Mouse (Mus musculus) large intestine, adult 2 months (tissue): ENCODE measurements around the gene Map7d1. TPM values are rescaled to one million over a fixed set of nuclear protein-coding genes. Genes with fewer than 3 reads are reported as not detected.

Experiments used
- DNase-seq: peaks from one replicate; pipeline ENCODE4 v3.0.0-alpha.2; 2012; ENCODE audit warnings: low read depth, low spot score
- WGBS: fragments of 180-500 bp; shearing (Covaris S2); methylation state at CpG from one replicate; pipeline ENCODE4 v1.1.7; 2018; 5-methylcytosine and 5-hydroxymethylcytosine counted together
- polyA plus RNA-seq: library from polyadenylated mRNA; depleted of rRNA; stranded (reverse); fragments of >200 nt; gene quantifications from 2 replicates; pipeline ENCODE4 v1.2.3, GENCODE M21; 2012

Gene Map7d1
- polyA plus RNA-seq, 1 experiment = 26.5 TPM

DNA sequence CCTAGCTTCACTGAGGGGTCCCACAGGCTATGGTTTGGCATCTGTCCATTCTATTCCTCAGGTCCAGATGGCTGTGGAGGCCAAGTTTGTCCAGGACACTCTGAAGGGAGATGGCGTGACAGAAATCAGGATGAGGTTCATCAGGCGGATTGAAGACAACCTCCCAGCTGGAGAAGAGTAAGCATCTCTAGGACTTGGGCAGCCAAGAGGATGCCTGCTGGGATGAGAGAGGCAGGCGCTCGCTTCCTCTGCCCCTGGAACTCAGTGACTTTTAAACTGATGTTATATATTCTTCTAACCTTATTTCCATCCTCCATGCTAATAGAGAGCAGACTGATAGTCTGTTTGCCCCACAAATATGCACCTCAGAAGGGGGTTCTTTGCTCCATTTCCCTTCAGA, 18.9 kb upstream of the Map7d1 start:
- WGBS = 93% methylated on average over 4 of the region's 4 CpGs
- DNase-seq = no peak

- DNase-seq = no peak
- 88% methylated on average over 13 of the region's 13 CpGs for WGBS
These were observed 17.6 kb upstream of the Map7d1 start for GRCm38 (mm10) chr4:126273753-126274152.

GRCm38 (mm10) chr4:126269292-126269691, 13.1 kb upstream of the Map7d1 start:
- WGBS = 64% methylated on average over 3 of the region's 3 CpGs
- no peak for DNase-seq

DNA sequence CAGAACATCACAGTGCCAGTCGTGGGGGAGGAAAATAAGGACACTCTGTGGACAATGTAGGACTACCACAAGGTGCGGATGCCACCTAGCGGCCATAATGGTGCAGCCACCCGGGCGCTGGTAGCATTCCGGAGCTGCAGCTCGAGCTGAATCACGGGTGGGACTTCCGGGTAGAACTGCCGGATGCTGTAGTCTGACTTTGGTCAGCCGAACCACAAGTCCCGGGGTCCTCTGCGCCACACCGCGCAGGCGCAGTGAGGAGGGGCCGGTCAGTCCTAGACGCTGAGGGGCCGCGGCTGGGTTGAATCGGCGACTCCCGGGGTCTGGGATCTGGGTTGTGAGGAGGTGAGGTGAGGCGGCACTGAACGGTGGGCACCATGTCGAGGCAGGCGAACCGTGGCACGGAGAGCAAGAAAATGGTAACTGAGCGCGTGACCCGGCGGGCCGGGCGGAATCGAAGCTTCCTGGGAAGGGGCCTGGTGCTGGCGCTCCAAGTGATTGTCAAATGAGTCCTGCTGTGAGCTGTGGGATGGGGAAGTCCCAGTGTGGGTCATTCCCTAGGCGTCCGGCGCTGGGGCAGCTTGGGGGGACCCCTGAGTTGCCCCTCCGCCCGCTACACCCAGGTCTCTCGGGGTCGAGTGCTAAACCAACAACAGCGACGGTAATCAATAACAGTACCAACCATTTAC, 6.1 kb upstream of the Map7d1 start, which contains the start of gene Trappc3:
Gene Trappc3 (plus strand): TSS at position 207 of the 689 bp plus-strand sequence.
- under 1% methylated on average over 46 of the region's 46 CpGs for WGBS
- peak; percentile 93 for DNase-seq

- WGBS = 30% methylated on average over 7 of the region's 7 CpGs
- no peak for DNase-seq
These were observed 5.5 kb upstream of the Map7d1 start for GRCm38 (mm10) chr4:126261675-126262074.

GRCm38 (mm10) chr4:126261266-126261665, 5.1 kb upstream of the Map7d1 start:
- DNase-seq = no peak
- 64% methylated on average over 6 of the region's 6 CpGs for WGBS

- 8% methylated on average over 10 of the region's 10 CpGs for WGBS
- no peak for DNase-seq
These were observed 4.5 kb upstream of the Map7d1 start for GRCm38 (mm10) chr4:126260520-126261201.

DNA sequence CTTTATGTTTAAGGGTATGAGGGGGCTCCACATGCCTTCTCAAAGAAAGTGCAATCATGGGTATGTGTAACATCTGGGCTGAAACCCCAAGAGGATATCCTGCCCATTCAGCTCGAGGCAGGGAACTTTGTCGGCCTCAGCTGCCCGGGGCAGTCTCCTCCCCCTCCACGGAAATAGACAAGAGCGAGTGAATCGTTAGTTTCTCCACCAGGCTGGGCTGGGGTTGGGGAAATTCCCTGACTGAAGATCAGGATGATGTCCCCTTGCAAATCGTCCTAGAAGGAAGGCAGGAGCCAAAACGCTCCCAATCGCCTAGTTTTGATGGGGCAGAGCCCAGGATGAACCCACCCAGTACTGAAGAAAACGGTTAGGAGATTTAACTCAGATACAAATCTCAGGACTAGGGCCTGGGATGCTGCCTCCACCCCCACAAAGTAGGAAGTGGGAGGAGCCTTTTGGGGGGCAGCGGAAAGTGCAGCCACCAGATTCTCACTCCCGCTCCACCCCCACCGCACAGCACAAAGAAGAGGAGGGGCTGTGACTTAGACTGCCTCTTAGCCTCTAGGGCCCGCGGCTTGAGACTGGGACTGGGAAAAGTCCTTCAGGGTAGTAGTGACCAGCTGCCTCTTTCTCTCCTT, 3.5 kb upstream of the Map7d1 start:
- DNase-seq = no peak
- WGBS = 15% methylated on average over 15 of the region's 15 CpGs

- no peak for DNase-seq
- WGBS = 32% methylated on average over 3 of the region's 3 CpGs
These were observed 2.9 kb upstream of the Map7d1 start for GRCm38 (mm10) chr4:126259063-126259462.

- WGBS = 18% methylated on average over 26 of the region's 26 CpGs
- no peak for DNase-seq
These were observed 1.1 kb upstream of the Map7d1 start for GRCm38 (mm10) chr4:126256967-126257881.

GRCm38 (mm10) chr4:126255113-126256001, 786 bp downstream of the Map7d1 start:
- WGBS = 5% methylated on average over 50 of the region's 50 CpGs
- DNase-seq = no peak

- DNase-seq = no peak
These were observed 1.6 kb downstream of the Map7d1 start for GRCm38 (mm10) chr4:126254315-126255112.

DNA sequence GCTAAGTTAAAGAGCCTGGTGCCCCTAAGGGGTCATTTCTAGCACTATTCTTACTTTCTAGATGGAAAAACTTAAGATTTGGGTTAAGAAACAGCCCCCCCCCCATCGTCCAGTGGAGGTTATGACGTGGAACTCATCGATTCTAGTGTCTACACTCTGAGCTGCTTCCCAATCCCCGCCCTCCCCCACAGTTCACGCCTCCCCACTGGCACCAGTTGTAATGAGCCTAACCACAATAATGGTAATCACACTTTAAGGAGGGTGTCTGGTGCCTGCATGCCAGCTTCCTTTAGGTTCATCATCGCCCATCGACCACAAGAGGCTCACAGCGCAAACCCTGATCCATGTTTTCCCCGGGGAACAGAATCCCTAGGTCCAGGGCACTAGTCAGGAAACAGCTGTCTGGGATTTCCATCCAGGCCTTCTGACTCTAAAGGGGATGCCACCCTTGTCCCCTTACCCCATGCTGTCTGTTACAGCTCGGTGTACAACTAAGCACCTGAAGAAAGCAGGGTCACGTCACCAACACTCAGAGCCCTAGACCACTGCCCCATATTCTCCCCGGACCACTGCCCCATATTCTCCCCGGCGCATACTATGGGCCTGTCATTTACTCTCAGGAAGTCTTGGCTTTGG, 2.4 kb downstream of the Map7d1 start:
- WGBS = 63% methylated on average over 14 of the region's 14 CpGs

More at GRCm38 (mm10) chr4:126254315-126255112, 1.6 kb downstream of the Map7d1 start:
- 48% methylated on average over 9 of the region's 9 CpGs for WGBS

GRCm38 (mm10) chr4:126252411-126253237, 3.5 kb downstream of the Map7d1 start:
- DNase-seq = no peak
- WGBS = 84% methylated on average over 17 of the region's 17 CpGs

More for the DNA sequence above, 2.4 kb downstream of the Map7d1 start:
- no peak for DNase-seq

GRCm38 (mm10) chr4:126251655-126252254, 4.4 kb downstream of the Map7d1 start:
- 64% methylated on average over 11 of the region's 11 CpGs for WGBS
- no peak for DNase-seq

DNA sequence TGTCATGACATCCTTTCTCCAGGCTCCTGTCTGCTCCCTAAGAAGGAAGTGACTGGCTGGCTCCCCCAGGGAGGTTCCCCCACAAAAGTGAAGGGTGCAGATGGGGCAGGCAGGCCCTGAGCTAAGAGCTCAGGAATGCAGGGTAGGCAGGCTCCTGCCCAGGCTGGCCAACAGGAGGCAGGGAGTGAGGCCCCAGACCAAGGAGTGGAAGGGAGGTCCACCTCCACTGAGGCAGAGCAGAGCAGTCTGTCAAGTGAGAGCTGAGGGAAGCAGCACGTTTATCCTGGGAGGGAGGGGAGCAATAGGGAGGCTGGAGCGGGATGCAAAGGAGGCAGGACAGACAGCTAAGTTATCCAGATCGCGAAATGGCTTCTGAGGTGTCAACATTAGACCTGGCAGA, 5.5 kb downstream of the Map7d1 start:
- WGBS = 52% methylated on average over 4 of the region's 4 CpGs
- no peak for DNase-seq
